Mouse (Mus musculus) gonadal fat pad, adult 2 months (tissue): ENCODE measurements around the gene Lgals2. TPM values are rescaled to one million over a fixed set of nuclear protein-coding genes. Genes with fewer than 3 reads are reported as not detected.
A peak's percentile ranks its signal among the peaks of the same experiment; 100 is the strongest.
"Not testable (repeated sequence)": the region's sequence is repeated elsewhere in the genome, so short reads cannot be mapped to it uniquely, and the experiment has no call there.

ENCODE experiments used
- DNase-seq: peaks from one replicate; pipeline ENCODE4 v3.0.0-alpha.2; 2012; ENCODE audit warnings: low read depth
- polyA plus RNA-seq: library from polyadenylated mRNA; depleted of rRNA; stranded (reverse); fragments of >200 nt; gene quantifications from 2 replicates; pipeline ENCODE4 v1.2.3, GENCODE M21; 2012

Lgals2 gene
- polyA plus RNA-seq, 1 experiment, result 2.4 TPM

GRCm38 (mm10) chr15:78874989-78875388 lies 19.7 kb upstream of the Lgals2 start:
- DNase-seq, result no peak

GRCm38 (mm10) chr15:78873803-78874435 lies 18.6 kb upstream of the Lgals2 start:
- no peak for DNase-seq

DNA sequence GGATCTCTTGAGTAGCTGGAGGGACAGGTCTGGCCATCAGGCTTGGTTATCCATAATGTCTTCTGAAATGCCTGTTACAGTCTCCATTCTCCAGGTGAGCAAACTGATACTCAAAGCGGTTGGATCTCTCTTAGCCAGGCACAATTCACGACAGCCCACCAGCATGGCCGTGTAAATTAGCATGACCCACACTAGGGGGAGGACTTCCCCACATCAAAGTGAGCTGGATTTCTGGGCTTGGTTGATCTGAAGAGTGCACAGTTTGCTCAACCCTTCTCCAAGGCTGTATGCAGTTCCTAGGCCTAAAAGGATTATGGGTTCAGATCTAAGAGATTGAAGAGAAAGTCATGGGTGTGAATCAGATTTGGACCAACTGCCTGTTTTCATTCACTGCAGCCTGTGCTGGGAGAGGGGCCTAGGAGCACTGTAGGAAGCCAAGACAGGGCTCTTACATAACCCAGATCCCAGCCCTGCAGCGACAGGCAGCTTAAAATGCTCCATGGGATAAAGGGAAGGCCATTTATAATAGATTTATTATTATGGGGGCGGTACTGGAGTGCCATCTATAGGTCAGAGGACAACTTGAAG lies 16.8 kb upstream of the Lgals2 start:
- peak; percentile 92 for DNase-seq

GRCm38 (mm10) chr15:78869775-78870174 lies 14.4 kb upstream of the Lgals2 start:
- no peak for DNase-seq

DNA sequence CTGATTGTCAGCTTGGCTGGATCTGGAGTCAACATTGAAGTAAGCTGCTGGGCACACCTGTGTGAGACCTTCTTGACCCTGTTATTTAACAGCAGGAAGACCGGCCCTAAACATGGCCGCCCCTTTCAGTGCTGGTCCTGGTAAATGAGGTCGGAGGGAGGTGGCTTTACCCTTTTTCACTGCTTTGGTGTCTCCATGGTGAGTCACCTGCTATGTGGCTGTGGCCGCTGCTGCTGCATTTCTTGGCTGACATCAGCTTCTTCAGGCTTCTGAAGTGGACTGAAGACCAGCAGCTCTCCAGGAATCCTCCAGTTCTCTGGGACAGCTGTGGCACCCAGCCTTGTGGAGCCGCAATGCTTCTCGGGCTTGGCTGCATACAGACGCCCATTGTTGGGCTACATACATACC lies 13.5 kb upstream of the Lgals2 start:
- no peak for DNase-seq

DNA sequence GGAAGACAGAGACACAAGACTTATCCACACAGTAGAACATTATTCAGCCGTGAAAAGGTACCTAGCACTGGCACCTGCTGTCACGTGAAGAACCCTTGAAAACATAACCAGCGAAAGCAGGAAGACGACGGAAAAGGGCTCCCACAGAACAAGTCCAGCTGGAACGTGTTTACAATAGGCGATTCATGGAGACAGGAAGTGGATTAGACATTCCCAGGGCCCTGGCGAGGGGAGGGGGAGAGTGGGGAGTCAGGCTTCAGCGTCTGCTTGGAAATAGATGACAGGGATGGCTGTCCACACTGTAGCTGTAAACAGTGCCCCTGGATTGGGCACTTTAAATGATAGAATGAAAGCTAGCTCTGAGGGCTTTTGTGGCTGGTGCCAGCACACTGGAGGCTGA lies 13.1 kb upstream of the Lgals2 start:
- DNase-seq, result no peak

GRCm38 (mm10) chr15:78863852-78864253 lies 8.5 kb upstream of the Lgals2 start:
- DNase-seq, result no peak

DNA sequence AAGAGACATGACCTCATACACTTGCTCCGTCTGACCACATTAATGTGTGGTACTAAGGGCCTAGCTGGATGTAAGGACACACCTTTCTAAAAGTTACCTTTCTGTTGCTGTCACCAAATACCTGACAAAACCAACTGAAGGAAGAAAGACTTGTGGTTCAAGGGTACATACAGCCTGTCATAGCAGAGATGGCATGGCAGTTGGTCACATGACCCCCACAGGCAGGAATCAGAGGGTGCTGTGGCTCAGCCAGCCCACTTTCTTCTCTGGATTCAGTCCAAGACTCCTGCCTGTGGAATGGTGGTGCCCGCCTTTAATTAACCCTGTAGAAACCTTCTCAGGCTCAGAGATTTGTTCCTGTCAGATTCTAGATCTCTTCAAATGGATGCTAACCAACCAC lies 7.8 kb upstream of the Lgals2 start:
- no peak for DNase-seq

GRCm38 (mm10) chr15:78862280-78862679 lies 7.0 kb upstream of the Lgals2 start:
- no peak for DNase-seq

DNA sequence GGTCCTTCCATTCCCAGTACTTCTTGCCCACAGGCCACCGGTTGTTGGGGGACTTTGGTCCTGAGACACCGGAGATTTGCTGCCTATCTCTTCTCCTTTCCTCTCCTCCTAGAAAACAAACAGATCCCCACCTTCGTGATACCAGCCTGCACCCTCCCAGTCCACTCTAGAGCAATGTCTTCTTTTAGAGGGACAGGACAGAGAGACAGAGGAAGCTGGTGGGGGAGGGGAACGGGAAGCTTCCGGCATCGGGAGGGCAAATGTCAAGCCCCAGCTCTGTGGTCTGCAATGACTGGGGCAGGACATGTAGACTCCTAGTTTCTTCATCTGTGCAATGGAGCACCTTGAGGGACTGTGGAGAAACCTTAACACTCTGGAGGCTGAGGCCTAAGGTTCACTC lies 4.4 kb upstream of the Lgals2 start:
- no peak for DNase-seq

DNA sequence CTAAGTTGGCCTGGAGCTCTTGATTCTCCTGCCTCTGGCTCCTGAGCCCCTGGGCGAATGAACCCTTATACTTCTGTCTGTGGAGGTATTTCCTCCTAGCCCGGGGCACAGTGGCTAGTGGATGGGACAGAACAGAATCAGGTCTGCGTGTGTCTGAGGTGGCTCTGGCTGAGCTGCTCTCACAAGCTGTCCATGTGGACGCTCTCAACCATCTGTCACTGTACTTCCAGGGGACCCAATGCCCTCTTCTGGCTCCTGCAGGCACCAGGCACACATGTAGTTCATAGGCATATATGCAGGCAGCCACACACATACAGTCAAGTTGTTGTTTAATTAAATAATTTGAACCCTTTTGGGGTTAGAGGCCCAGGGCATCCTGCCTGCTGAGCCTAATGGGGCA lies 4.0 kb upstream of the Lgals2 start:
- DNase-seq, result no peak

- DNase-seq, result no peak
Observed at GRCm38 (mm10) chr15:78857009-78857408, 1.7 kb upstream of the Lgals2 start.

- no peak for DNase-seq
Observed at GRCm38 (mm10) chr15:78851505-78852153, 3.7 kb downstream of the Lgals2 start.

- no peak for DNase-seq
Observed at GRCm38 (mm10) chr15:78850944-78851343, 4.4 kb downstream of the Lgals2 start.

DNA sequence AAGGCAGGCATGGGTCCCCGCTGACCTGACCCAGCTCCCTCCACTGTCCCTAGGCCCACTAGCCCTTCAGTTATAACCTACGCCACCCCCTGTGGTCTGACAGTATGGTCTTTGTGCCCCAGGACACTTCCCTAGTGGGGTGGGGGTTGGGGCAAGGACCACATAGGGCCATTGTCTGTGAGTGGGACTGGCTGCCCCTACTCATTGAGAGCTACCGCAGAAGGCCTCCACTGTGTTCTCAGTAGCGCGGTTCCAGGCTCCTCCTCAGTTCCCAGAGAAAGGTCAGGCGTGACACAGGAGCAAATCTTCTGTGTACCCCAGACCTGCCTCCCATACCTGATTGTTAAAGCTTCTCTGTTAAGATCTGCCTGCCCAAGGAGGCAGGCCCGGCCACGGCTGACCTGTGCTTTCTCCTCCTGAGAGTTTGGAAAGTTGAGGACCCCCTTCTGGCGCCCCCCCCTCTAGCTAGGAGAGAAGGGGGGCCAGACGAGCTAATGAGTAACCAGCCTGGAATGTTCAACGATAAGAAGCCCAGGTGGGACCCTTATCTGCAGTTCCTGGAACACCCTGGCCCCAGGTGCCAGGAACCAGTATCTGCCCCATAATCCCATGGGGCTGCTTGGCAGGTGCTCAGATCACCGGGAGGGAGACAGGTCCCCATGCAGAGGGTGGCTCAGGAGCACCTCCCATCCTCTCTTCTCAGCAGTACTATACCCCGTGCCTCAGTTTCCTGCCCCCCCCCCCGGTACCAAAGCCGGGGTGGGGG lies 5.1 kb downstream of the Lgals2 start:
- no peak for DNase-seq

- DNase-seq, result no peak
Observed at GRCm38 (mm10) chr15:78849485-78849884, 5.8 kb downstream of the Lgals2 start.

DNA sequence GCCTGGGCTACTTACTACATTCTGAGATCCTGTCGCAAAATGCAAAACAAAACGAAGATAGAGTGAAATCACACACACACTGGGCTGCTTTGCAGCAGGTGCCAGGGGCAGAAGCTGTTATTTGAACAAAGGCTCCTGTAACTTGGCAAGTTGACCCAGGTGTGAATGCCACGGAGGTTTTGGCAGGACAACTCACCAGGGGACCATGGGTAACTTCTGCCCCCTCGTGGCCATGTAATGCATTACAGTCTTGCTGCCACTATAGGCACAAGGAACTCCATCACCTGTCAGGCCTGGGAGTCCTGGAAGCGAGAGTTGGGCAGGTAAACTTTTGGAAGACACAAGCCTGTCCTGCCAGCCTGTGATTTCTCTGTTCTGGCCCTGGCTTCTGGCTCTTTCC lies 6.9 kb downstream of the Lgals2 start:
- DNase-seq, result no peak

DNA sequence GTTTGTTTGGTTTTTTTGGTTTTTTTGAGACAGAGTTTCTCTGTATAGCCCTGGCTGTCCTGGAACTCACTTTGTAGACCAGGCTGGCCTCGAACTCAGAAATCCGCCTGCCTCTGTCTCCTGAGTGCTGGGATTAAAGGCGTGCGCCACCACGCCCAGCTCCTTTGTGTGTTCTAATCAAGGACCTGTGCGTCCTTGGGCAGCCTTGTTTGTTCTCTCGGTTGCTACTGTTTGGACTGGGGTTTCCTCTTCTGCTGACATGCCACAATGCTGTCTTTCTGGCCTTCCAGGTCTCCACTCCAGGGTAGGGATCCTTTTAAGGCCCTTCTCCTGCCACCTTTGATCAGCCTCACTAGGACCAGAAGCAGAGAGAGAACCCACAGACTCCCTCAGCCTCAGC lies 8.5 kb downstream of the Lgals2 start:
- DNase-seq, result not testable (repeated sequence)

- DNase-seq, result no peak
Observed at GRCm38 (mm10) chr15:78846352-78846751, 9.0 kb downstream of the Lgals2 start.

DNA sequence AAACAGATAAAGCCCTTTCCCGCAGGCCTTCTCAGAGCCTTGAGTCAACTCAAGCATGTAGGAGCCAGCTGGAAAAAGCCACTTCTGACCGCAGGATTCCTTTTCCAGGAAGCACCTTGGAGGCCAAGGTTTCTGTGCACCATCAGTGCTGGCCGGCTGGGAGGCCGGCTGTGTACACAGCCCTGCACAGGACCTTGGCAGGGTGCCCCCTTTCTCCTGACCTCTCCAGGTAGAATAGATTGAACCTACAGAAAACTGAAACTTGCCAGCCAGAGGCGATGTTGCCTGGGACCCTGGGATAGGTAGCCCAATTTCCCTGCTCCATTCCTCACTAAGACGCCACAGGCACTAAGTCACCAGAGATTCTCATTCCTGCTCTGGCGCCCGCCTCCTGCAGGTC lies 9.5 kb downstream of the Lgals2 start:
- DNase-seq, result no peak

- no peak for DNase-seq
Observed at GRCm38 (mm10) chr15:78845321-78845720, 10.0 kb downstream of the Lgals2 start.

DNA sequence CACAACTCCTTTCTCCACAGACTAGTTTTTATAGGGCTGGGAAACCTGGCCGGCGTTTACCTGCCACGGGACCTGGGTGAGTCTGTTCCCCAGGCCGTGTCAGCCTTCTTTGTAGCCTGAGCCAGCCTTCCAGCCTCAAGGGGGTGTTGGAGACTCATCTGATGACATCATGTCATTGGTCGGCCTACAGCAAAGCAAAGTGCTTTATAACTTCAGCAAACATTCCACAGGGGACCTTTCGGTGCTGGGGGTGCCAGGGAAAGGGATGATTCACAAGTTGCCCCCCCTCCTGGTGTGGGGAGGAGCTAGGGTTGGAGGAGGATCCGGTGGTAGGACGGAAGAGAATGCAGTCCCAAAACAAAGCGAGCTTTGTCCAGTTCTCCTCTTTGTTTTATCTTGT lies 10.5 kb downstream of the Lgals2 start:
- DNase-seq, result no peak
